Mouse (Mus musculus): ENCODE results near the gene Srebf1.

DNA sequence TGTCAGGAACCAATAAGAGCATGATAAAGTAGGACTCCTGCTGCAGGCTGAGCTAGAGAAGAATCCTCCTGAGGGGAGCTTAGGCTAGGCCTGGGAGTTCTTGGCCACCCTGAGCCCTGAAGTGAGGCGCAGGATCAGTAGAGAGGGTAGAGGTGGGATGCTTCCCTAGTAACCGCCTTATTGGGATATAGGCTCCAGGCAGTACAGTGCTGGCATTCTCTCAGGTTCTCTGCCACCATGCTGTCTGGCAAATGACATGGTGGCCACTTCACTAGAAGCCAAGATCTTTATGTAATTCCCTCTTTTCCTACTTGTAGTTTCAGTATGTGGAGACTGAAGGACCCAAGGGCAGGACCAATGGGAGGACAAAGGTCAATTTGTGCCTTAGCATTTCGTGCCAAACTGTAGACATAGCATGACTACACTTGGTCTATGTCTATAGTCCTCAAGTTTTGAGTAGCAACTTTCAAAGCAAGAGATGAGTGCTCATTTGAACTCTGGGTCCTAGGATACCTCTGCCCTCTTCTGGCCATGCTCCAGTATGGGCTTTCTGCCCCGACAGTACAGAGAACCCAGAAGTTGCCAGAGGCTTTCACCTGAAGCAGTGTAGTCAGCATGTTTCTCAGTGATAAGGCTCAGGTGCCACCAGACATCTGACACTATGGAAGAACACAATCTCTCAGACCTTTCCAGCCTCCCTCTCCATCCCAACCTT, 43.0 kb upstream of the Srebf1 start:
- TF ChIP-seq CTCF (IDR thresholded peaks at IDR 0.05; ENCODE audit: borderline replicate concordance, insufficient read depth, low read length) (no peak), POLR2A (IDR thresholded peaks at IDR 0.05; ENCODE audit: low read depth, low read length) (no peak)
